Mouse (Mus musculus) lung, postnatal 25 days (tissue): ENCODE measurements around the gene Plg.

Experiments
- DNase-seq: peaks from one replicate; pipeline ENCODE4 v3.0.0; 2022; ENCODE audit warnings: low spot score

The Plg gene

GRCm38 (mm10) chr17:12455143-12455790 lies 76.9 kb downstream of the Plg start:
- peak; percentile 23 for DNase-seq

- no peak for DNase-seq
Observed at GRCm38 (mm10) chr17:12461168-12461567, 82.8 kb downstream of the Plg start.

- DNase-seq: no peak
Observed at GRCm38 (mm10) chr17:12466501-12467000, 88.1 kb downstream of the Plg start.

- DNase-seq: peak; percentile 38
Observed at GRCm38 (mm10) chr17:12467642-12468041, 89.2 kb downstream of the Plg start.

- no peak for DNase-seq
Observed at GRCm38 (mm10) chr17:12468745-12469144, 90.3 kb downstream of the Plg start.
